ENCODE assay signal across 2 mouse cellular contexts in genomic region chr7:28437964-28438363, GRCm38 (mm10).
A peak's percentile ranks its signal among the peaks of the same experiment; 100 is the strongest.
TF ChIP-seq lines count a peak whose summit lies in the region.

No protein-coding gene starts in this region.

TF ChIP-seq in CH12.LX, 34 proteins besides CTCF, POLR2A, EP300 and RAD21:
- 0 out of 2 replicates have a peak, but pooled peaks have one; percentile 9 for TF ChIP-seq ZNF384 (IDR thresholded peaks at IDR 0.05; ENCODE audit: low read depth, low read length)
- TF ChIP-seq NELFE (IDR thresholded peaks at IDR 0.05; ENCODE audit: low read depth, low read length), result no peak

TF ChIP-seq in MEL, 35 proteins besides CTCF, POLR2A, EP300 and RAD21 (continued from another document):
- TF ChIP-seq NRF1 (IDR thresholded peaks at IDR 0.05; ENCODE audit: insufficient read depth, low read depth, low read length, poor library complexity, severe bottlenecking) (no peak), ZNF384 (IDR thresholded peaks at IDR 0.05; ENCODE audit: low read depth, low read length) (peak; percentile 74), USF1 (IDR thresholded peaks at IDR 0.05; ENCODE audit: low read depth, low read length) (no peak)
